Mouse (Mus musculus) 3T3-L1 (cell line): ENCODE data around the gene Minos1.

Experiments
- DNase-seq: peaks from one replicate; pipeline ENCODE4 v3.0.0-alpha.2; 2015; ENCODE audit warnings: low read depth, low spot score

Minos1 gene

DNA sequence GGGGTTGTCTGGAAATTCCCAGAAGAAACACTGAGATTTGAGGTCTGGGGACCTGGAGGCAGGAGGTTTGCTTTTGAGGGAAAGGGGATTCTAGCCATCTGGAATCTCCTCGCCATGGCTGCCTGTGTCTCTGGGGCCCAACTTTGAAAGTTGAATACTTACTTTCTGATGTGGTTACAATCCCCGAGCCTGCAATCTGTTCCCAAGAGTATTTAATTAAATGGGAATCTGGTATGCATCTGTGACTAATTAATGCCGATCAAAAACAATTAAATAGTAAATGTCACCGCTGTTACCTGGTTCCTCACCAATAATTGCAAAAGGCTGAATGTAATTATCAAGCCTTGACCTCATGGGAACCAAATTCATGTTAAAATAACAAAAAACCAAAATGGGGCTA lies 13.7 kb upstream of the Minos1 start:
- DNase-seq, result no peak

DNA sequence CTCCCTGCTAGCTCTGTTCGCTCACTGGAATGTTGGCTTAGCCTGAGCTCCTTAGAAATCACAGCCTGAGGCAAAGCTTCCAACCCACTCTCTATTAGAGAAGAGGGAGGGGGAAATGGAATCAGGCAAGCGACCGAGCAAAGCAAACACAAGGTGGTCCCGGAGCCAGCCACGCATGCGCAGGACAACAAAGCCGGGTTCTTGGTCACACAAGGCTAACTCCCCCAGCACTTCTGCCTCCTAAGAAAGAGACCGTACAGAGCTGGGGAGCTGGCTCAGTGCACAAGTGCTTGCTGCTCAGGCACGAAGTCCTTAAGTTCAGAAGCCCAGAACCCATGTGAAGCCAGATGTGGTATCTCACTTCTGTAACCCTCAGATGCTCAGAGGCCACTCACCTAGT lies 12.1 kb upstream of the Minos1 start:
- no peak for DNase-seq

DNA sequence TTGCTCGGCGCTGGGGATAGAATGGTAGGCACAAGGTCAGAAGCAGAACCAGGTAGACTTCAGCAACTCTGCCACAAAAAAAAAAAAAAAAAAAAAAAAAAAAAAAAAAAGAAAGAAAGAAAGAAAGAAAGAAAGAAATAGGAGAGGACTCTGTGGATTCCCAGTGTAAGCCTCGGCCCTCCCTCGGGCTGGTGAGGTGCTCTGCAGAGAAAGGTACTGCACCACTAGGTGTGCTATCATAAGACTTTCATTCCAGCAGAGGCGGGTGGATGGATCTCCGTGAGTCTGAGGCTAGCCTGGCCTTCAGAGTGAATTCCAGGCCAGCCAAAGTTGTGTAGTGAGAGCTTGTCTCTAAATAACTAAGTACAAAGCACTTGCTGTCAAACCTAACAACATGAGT lies 10.9 kb upstream of the Minos1 start:
- peak; percentile 15 for DNase-seq

DNA sequence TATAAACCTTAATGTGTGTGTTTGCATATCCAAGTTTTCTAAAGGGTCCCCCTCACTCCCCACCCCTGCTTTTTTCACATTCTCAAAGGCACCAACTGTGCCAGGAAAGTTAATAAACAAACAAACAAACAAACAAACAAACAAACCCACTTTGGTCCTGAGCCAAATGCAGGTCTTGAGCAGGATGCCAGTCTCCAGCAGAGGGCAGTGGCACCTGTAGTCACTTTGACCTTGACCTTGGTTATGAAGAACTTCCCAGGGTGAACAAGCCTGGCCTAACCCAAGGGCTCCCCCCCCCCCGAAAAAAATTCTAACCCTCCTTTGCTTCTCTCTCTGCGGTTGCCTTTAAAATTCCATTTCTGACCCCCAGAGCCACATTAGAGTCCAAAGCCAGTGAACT lies 9.4 kb upstream of the Minos1 start:
- DNase-seq, result no peak

DNA sequence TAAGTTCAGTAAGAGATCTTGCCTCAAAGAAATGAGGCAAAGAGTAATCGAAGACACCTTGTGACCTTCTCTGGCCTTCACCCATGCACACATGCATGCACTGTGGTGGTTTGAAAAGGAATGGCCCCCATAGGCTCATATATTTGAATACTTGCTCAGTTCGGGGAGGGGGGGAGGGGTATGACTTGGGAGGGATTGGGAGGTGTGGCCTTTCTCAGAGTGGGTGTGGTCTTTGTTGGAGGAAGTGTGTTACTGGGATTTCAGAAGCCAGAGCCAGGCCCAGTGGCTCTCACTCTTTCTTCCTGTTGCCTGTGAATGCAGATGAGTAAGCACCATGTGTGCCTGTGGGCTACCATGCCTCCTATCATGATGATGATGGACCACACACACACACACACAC lies 5.1 kb upstream of the Minos1 start:
- no peak for DNase-seq

DNA sequence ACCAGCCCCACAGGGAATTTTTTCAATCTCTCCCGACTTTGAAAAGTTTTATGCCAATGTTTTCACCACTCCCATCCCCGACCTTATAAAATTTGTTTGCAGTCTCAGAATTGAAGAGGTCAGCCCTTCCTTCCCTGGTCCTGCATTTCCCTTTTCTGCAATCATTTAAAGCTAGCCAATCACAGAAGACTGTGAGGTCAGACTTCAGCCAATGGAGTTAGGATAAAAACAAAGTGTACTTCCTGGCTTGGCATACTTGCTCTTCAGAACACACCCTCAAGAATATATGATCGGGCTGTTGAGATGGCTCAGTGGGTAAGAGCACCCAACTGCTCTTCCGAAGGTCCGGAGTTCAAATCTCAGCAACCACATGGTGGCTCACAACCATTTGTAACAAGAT lies 2.2 kb upstream of the Minos1 start:
- no peak for DNase-seq

DNA sequence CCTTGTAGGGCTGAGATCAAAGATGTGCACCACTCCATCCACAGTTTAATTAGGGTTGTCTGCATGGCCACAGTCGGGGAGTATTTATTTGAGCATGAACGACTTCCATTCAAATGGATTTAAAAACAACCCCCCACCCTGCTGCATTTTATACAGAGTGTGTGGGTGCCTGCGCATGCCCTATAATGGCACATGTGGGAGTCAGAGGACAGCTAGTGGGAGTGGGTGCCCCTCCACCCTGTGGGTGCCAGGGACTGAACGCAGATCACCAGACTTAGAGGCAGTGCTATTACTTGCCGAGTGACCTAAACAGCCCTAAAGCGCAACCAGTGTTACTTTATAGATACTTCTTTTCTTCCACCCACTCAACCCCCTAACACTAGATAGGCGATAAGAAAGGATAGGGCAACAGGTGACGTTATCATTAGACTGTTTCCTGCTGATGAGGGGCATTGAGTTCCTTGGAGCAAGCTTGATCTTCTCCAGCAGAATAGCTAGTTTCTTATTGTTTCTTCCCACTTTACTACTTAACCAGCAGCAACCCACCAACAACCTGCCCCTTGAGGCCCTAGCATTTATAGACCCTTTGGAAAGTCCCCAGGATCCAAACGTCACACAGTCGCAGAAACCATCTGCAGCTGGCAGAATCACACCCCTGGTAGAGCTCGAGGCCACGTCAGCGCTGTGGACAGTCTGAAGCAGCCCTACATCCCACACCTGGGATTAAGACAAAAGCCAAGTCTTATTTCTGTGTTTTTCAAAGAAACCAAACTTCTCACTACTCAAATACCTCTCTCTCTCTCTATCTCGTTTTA lies 1.2 kb upstream of the Minos1 start:
- no peak for DNase-seq

DNA sequence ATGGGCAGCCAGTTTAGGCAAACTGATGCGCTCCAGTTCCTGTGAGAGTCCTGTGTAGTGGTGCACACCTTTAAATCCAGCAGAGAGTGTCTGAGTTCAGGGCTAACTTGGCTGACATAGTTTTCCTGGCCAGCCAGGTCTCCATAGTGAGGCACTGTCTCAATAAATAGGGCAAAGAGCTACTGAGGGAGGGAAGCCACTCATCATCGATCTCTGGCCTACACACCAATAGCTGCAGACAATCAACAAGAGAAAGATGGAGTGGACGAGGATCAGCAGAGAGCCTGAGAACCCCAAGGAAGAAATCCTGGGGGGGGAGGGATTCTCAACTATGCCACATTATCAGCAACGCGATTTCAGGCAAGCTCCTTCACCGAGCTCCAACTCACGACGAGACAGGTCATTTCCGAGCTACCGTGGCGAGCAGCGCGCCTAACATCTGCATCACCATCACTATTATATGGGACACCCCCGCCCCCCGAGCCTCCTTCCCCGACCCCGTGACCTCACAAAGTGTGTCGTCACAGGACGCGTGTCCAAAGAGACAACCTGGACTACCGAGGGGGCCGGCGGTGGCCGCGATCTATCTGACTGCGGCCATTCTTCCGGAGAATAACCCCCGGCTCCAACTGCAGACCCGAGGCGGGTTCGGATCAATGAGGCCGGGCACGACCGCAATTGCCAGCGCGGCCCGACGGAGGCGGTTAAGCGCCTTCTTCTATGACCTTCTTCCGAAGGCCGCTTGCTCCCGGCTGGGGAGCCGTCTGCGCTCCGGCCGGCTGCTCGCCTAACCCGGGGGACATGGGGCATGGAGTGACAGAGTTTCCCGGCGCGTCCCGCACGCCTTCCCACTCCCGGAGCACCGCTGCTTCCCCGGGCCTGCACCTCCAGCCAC lies 860 bp downstream of the Minos1 start:
- peak; percentile 57 for DNase-seq

DNA sequence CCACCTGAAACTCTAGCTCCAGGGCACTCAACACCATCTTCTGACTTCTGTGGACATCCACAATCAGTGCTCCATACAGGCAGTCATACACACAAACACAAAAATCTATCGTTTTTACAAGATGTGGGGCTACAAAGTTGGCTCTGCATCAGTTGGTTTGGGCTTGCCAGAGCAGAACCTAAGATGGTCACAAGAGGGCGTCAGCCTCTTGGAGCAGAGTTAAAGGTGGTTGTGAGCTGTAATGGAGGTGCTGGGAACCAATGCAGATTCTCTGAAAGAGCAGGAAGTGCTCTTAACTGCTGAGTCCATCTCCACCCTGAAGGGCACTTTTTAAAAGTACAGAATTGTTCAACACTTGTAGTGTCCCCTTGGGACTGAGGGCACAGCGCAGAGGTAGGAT lies 4.4 kb downstream of the Minos1 start:
- no peak for DNase-seq

DNA sequence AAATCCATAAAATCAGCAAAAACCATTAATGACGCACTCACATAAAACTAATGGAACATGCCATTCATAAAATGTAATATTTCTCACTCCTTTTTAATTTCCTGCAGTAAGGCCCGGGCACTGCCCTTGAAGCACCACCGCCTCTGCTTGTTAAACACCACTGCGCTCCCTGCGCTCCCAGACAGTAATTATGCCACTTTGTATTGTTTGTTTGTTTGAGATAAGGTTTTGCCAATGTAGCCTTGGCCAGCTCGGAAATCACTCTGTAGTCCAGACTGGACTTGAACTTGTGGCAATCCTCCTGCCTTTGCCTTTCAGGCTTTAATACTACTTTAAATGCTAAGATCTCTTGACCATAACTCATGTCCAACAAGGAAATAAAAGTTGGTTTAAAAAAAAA lies 6.0 kb downstream of the Minos1 start:
- DNase-seq, result no peak

DNA sequence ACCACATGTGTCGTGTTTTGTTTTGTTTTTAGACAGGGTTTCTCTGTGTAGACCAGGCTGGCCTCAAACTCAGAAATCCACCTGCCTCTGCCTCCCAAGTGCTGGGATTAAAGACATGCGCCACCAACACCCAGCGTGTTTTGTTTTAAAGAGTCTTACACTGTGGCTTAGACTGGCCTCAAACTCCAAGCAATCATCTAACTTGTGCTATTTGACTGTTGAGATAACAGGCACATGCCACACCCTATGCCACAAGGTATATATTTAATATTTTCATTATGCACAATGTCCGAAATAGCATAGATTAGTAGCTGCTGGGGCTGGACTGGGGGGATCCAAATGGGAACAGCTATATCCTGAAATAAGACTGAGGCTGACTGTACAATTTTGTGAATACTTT lies 8.4 kb downstream of the Minos1 start:
- DNase-seq, result no peak

DNA sequence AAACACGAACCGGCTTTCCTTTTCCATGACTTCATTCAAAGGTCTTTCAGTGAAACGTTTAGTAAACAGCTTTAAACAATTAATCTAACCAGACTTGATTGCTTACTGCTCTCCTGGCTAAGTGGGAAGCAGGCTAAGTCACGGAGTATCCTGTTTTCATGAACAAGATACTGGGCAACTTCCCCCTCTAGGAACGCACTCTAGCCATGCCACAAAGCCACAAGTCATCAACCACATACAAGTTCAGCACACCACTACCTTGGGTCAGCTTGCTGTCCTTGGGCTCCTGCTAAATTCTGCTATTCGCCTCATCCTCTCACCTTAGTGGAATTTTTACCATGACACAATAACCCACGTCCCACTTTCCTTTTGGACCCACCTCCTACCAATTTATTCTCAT lies 9.9 kb downstream of the Minos1 start:
- DNase-seq, result no peak

DNA sequence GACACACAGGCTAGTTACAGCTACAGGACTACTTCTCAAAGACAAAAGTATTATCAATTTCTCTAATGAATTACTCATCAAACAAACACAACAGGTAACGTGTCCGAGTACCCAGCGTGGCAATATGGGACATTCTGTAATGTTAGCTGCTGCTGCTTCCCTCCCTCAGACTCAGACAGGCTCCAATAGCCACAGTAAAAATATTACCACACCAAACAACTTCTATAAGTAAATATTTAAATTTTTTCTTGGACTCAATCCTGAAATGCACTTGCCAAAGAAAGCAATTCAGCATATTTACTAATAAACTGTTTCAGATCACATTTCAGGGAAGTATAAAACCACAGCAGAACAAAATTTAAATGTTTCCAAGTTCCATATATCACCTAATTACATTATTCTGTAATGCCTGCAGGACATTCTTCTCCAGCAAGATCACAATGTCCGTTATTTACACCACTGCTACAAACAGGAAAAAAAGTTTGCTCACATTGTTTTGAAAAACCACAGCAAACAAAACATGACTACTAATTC lies 10.6 kb downstream of the Minos1 start:
- DNase-seq, result no peak

DNA sequence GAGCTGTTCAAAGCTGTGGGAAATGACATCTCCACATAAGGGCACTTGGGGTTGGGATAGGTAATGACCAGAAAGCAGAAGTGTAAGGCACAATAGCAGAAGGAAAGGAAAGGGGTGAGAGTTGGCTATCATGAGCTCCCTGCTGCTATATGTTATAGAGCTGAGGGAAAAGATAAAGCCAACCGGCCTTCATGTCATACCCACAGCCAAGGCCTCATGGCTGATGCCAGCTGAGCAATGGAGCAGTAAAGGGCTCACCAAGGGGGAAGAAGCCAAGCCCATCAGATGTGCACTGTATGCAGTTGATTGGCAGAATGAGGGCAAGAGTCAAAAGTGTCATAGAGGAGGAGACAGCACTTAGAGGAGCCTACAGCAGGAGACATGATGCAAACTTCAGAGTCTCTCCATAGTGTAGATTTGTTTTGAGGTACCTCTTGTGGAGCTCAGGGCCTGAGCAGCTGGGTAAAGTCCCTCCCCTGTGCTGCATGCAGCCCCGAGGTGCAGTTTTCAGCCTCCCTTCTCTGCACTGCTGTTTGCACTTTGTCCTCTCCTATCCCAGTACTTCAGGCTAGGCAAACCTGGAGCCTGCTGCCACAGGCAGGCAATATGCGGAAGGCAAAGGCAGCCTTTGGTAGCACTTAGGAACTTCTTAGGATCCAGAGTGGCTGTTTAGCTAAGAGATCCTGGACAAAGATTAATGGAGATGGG lies 14.4 kb downstream of the Minos1 start:
- no peak for DNase-seq

DNA sequence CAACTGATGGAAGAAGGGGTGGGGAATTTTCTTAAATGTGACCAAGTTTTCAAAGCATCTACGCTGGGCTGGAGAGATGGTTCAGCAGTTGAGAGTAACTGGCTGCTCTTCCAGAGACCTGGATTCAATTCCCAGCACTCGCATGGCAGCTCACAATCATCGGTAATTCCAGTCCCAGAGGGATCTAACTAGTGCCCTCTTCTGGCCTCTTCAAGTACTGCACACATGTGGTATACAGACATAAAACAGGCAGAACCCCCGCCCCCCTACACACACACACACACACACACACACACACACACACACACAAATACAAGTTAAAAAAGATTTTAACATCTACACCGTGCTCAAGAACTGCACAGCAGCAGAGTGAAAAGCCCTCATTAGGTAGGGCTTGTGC lies 15.2 kb downstream of the Minos1 start:
- peak; percentile 30 for DNase-seq

DNA sequence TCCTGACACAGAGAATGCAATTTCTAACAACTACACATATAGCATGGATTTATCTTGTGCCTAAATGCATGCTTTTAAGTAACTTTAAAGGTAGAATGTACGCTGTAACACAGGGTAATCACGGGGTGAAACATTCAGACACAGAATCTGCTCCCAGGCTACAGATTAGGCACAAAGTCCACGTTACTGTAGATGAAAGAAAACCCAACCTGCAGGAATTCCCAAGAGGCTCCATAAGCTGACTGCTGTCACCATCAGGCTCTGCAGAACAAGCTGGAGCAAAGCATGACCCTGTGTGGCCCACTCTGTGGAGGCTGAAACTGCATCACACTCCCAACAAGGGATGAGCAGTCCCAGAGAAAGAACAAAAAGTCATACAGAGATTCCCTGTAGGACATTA lies 18.4 kb downstream of the Minos1 start:
- DNase-seq, result no peak

DNA sequence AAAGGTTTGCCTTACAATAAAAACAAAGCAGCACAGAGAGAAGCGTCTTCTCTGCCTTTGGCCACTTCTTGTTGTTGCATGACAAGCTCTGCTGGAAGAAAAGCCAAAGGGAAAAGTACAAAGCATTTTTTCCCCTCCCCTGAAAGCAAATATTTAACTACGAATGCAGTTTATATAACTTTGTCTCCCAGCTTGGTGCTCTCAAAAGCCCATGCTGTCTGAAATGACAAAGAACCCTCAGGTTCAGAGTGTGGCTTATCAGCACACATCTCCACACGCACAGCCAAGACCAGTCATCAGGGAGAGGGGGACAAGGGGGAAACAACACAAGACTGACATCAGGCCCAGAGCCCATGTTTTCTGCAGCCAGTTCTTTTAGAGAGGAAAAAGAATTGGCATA lies 19.5 kb downstream of the Minos1 start:
- no peak for DNase-seq

DNA sequence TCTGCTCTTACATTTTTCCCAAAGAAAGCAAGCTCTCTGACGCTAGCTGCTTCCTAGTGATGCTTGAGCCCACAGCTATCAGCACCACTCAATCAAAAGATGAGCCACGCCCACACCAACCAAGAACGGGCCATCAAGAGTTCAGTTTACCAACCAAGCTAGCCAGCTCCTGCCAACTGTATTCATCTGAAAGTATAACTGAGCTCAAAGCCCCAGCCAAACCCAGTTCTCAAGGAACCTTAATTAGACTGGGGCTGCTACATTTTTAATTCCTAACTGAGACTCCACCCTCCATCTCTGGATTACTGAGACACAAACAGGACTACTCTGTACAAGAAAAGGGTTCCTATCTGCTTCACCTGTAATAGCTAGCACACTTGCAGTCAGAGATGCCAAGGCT lies 20.1 kb downstream of the Minos1 start:
- peak; percentile 14 for DNase-seq

DNA sequence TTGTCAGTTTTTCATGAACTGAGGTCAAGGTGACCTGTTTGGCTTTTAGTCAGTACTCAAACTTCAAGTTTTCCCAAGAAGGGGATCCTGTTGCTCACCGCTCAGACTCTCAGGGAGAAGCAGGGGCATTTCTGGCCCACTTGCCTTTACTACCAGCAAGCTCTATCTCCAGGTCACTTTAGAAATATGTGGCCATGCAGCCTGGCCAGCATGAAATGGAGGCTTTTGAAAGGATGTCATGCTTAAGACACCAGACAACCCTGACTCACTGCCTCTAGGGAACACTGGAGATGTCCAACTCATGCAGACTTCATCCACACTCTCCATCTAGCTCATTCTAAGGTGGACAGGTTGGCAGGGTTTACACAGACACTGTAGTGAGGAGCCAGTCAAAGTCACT lies 25.5 kb downstream of the Minos1 start:
- peak; percentile 64 for DNase-seq

DNA sequence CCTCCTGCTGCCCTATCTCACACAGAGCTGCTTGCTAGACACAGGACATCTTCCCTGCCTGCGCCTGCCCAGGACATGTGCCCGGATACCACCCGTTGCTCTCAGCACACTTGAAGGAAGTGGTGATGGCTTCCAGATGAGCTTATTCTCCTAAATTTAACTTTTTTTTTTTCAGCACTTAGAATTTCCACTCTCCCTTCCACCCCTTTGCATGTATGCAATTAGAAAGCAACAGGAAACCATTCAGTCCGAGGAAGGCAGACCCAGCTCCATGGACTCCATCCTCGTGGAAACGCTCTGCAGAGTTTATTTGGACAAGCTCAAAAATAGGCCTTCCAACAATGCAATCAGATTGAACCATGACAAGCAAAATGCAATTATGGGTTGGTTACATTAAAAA lies 29.4 kb downstream of the Minos1 start:
- DNase-seq, result no peak

DNA sequence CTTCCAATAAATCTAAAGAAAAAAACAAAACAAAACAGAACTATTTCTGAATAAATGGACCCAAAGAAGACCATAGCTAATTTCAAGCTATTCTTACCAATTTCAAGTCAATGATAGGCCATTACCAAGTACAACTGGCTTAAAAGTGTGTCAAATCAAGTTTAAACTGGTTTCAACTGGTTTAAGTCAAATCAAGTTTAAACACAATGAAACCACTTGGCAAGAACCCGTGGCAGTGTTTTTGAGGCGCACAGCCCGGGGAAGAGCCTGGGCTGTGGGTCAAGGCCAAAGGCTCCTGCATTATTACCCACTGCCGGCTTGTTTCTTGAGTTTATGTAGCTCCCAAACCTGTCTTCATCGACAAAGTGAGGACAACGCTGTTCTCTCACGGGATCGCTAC lies 30.6 kb downstream of the Minos1 start:
- DNase-seq, result no peak

DNA sequence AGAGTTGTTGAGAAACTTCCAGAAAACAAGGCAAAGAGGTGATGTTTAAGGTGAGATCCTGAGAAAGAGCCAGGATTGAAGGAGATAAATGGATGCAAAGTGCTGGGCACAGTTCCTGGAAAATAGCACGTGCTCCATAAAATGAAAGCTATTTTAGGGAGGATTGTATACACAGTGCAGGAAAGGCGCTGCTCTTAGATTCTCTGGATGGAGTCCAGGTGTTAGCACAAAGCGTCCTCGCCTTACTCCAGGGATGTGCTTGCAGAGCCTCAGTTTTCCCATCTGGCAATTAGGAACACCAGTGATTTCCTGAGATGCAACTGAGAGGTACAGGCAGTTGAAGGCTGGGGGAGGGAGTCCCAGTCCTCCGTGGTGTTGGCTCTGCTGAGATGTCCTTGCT lies 34.7 kb downstream of the Minos1 start:
- no peak for DNase-seq
